Mouse (Mus musculus) lung, embryonic 14.5 days (tissue): Measurements from ENCODE around the gene Abraxas1. TPM values are rescaled to one million over a fixed set of nuclear protein-coding genes. Genes with fewer than 3 reads are reported as not detected.

Experiments
- ATAC-seq: fragments of 200-750 bp; cut with Nextera tagmentation; 2 replicates; pipeline ENCODE4 v1.8.0; 2017; ENCODE audit warnings: mild to moderate bottlenecking, moderate TSS enrichment, moderate library complexity; ENCODE audit not compliant: insufficient read depth
- DNase-seq: peaks from one replicate; pipeline ENCODE4 v3.0.0-alpha.2; 2015
- H3K27ac ChIP-seq: fragments of 300-500 bp; sonication (generic); 2 replicates; pipeline ENCODE4 v1.5.1; 2014; ENCODE audit warnings: low read depth, mild to moderate bottlenecking, moderate library complexity
- H3K27me3 ChIP-seq: fragments of 300-500 bp; sonication (generic); 2 replicates; pipeline ENCODE4 v1.6.1; 2014; ENCODE audit warnings: low read length, control low read depth; ENCODE audit not compliant: insufficient read depth
- H3K36me3 ChIP-seq: fragments of 300-500 bp; sonication (generic); 2 replicates; pipeline ENCODE4 v1.6.1; 2014; ENCODE audit warnings: control low read depth; ENCODE audit not compliant: insufficient read depth
- H3K4me1 ChIP-seq: fragments of 300-500 bp; sonication (generic); 2 replicates; pipeline ENCODE4 v1.6.1; 2014; ENCODE audit warnings: antibody characterized with exemption, control low read depth; ENCODE audit not compliant: insufficient read depth
- H3K4me2 ChIP-seq: fragments of 300-500 bp; sonication (generic); 2 replicates; pipeline ENCODE4 v1.6.1; 2014; ENCODE audit warnings: mild to moderate bottlenecking
- H3K4me3 ChIP-seq: fragments of 300-500 bp; sonication (generic); 2 replicates; pipeline ENCODE4 v1.5.1; 2014; ENCODE audit warnings: low read depth, low read length
- H3K9ac ChIP-seq: fragments of 300-500 bp; sonication (generic); 2 replicates; pipeline ENCODE4 v1.6.1; 2014
- H3K9me3 ChIP-seq: fragments of 300-500 bp; sonication (generic); 2 replicates; pipeline ENCODE4 v1.6.1; 2016; ENCODE audit warnings: low read depth, low read length, control low read depth
- CTCF ChIP-seq: IDR thresholded peaks from 2 replicates; pipeline ENCODE4 v1.5.1; 2016; ENCODE audit warnings: antibody characterized with exemption, low read depth
- WGBS: fragments of 180-500 bp; shearing (Covaris S2); extraction: QIAGEN DNeasy Blood & Tissue Kit; methylation state at CpG from one replicate; pipeline ENCODE4 v1.1.7; 2014; 5-methylcytosine and 5-hydroxymethylcytosine counted together
- polyA plus RNA-seq: library from polyadenylated mRNA; unstranded; fragments of >200 nt; fragmentation: Nextera tagmentation; extraction: Ambion mirVana; gene quantifications from 2 replicates; pipeline ENCODE4 v1.2.1, GENCODE M21; 2014

Abraxas1 gene
- polyA plus RNA-seq, 1 experiment from 2014 or later: 30.2 TPM

- Histone ChIP-seq H3K9ac (no peak overlapping the region), H3K4me3 (no peak overlapping the region), H3K36me3 (peaks cover 42% of the 10 kb centered on the region), H3K9me3 (no peaks in the 10 kb centered on the region), H3K4me1 (no peaks in the 10 kb centered on the region), H3K27me3 (no peaks in the 10 kb centered on the region), H3K27ac (no peak overlapping the region), H3K4me2 (no peak overlapping the region)
- ATAC-seq (no peak), DNase-seq (no peak)
- WGBS: 84% methylated on average over 7 of the region's 7 CpGs
- no peak for TF ChIP-seq CTCF
Measured at GRCm38 (mm10) chr5:100761736-100762135, 59.0 kb downstream of the Abraxas1 start.

- 80% methylated on average over 10 of the region's 10 CpGs for WGBS
- H3K27me3 ChIP-seq: no peaks in the 10 kb centered on the region
- H3K9ac ChIP-seq: no peak overlapping the region
- no peak for DNase-seq
- H3K4me3 ChIP-seq: no peak overlapping the region
- no peak overlapping the region for H3K4me2 ChIP-seq
- no peak for ATAC-seq
- H3K27ac ChIP-seq: no peak overlapping the region
- TF ChIP-seq CTCF: no peak
- no peaks in the 10 kb centered on the region for H3K4me1 ChIP-seq
- H3K9me3 ChIP-seq: no peaks in the 10 kb centered on the region
- H3K36me3 ChIP-seq: peaks cover 31% of the 10 kb centered on the region
Measured at GRCm38 (mm10) chr5:100760049-100760663, 60.6 kb downstream of the Abraxas1 start.

DNA sequence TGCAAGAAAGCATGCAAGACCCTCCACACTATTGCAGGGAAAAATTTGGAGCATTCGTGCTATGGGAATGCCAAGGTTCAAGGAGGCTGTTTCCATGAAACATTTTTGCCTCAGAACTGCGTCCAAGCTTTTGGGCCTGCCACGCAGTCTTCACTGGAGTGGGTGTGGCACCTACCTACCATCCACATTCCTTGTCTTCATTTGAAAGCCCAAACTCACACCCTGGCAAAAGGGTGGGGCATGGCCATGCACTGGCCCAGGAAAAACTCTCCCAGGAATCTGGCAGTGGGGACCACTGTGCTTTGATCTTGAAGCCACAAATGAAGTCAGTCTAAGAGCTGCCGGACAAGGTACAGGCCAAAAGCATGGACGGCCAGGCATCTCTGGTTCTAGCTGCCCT is 62.6 kb downstream of the Abraxas1 start:
- no peak for ATAC-seq

More for the DNA sequence above, 62.6 kb downstream of the Abraxas1 start:
- H3K9ac ChIP-seq: no peak overlapping the region
- H3K4me2 ChIP-seq: no peak overlapping the region
- DNase-seq: no peak
- H3K36me3 ChIP-seq: peaks cover 14% of the 10 kb centered on the region
- H3K4me3 ChIP-seq: no peak overlapping the region
- H3K4me1 ChIP-seq: no peaks in the 10 kb centered on the region
- 90% methylated on average over 5 of the region's 5 CpGs for WGBS
- TF ChIP-seq CTCF: no peak
- no peaks in the 10 kb centered on the region for H3K9me3 ChIP-seq
- H3K27ac ChIP-seq: no peak overlapping the region
- no peaks in the 10 kb centered on the region for H3K27me3 ChIP-seq

Other genes starting within 250 kb of the Abraxas1 start
- 10.0 and 11.5 TPM in 2 replicates for gene Plac8, start 248.7 kb downstream of the Abraxas1 start, polyA plus RNA-seq
- 68.7 and 70.9 TPM in 2 replicates for gene Coq2, start 145.8 kb downstream of the Abraxas1 start, polyA plus RNA-seq
- gene Hpse, start 101.2 kb downstream of the Abraxas1 start, polyA plus RNA-seq: 3.2 and 3.4 TPM in 2 replicates
- gene Helq, start 22.4 kb downstream of the Abraxas1 start, polyA plus RNA-seq: 20.3 and 21.6 TPM in 2 replicates
- gene Mrps18c, start 22.3 kb downstream of the Abraxas1 start, polyA plus RNA-seq: 161 and 167 TPM in 2 replicates
- gene Gpat3, start 24.7 kb upstream of the Abraxas1 start, polyA plus RNA-seq: 0.63 and 0.93 TPM in 2 replicates